Mouse (Mus musculus) adrenal gland, postnatal 25 days (tissue): ENCODE results near the gene Nlrp10. TPM values are rescaled to one million over a fixed set of nuclear protein-coding genes. Genes with fewer than 3 reads are reported as not detected.

Experiments
- DNase-seq: peaks from one replicate; pipeline ENCODE4 v3.0.0; 2021; ENCODE audit warnings: mixed read lengths
- total RNA-seq: library from RNA; stranded (reverse); gene quantifications from 2 replicates; pipeline ENCODE4 v1.2.3, GENCODE M21; 2021

Nlrp10 gene
- total RNA-seq, 1 experiment from 2014 or later, result 0.27 TPM

DNA sequence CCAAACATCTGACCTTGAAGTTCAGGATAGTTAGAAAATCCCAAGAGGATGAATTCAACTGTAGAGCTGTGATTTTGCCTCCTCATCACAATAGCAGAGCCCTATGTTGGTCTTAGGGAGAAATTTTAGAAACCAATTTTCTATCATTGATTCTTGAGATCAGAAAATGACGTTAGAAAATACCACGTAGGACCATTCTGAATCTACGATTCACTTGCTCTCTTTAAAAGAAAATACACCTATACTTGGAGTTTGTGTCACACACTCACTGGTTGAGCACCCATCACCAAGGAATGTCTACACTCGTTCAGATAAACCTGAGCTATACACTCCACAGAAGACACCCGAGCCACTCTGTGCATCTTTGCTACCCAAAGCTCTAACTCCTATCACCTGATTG, 35.7 kb downstream of the Nlrp10 start, which contains the start of gene Olfr519:
TSS of gene Olfr519 (minus strand) at position 101 of the 400 bp plus-strand sequence.
- DNase-seq, result no peak

DNA sequence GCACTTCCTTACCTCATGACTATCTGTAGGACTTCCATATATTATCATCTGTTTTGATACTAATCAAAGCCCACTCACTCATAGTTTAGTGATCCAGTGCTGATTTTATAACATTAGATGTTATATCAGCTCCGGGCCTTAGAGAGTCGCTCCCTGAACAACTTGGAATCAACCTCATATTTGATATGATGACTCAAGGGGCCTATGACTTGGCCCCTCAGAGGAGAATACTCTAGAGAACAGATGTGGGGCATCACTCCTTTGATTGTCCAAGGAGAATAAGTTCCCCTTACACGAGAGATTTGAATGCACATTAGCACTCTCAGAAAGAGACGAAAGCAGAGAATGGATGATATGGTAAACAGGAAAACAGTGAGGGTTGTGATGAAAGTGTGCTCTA, 45.1 kb downstream of the Nlrp10 start, which contains the start of gene Olfr518:
TSS of gene Olfr518 (minus strand) at position 101 of the 400 bp plus-strand sequence.
- DNase-seq, result no peak

DNA sequence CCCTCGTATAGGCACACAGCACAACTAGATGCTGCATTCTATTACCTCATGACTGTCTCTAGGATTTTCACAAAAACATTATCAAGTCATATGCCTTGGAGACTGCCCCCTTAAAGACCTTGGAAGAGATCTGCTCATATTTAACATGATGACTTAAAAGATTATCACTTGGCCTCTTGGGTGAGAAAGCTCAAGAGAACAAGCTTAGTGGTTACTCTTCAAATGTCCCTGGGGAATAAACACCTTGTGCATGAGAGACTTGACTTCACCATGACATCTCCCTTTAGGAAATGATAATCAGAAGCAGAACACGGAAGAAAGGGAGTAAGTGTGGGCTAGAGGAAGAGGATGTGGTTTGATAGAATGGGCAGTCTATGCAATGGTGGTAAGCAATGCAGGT, 57.7 kb downstream of the Nlrp10 start, which contains the start of gene Olfr517:
TSS of gene Olfr517 (minus strand) at position 101 of the 400 bp plus-strand sequence.
- no peak for DNase-seq

Other genes with a start within 250 kb of the Nlrp10 start
- not detected in 2 replicates for gene Olfr512, start 216.9 kb downstream of the Nlrp10 start, total RNA-seq
- gene Olfr513, start 179.2 kb downstream of the Nlrp10 start, total RNA-seq, result not detected in 2 replicates
- gene Olfr514, start 104.2 kb downstream of the Nlrp10 start, total RNA-seq, result not detected in 2 replicates
- not detected in 2 replicates for gene Olfr516, start 79.6 kb downstream of the Nlrp10 start, total RNA-seq
- gene Olfr517, start 57.8 kb downstream of the Nlrp10 start, total RNA-seq, result not detected in 2 replicates
- gene Olfr518, start 45.2 kb downstream of the Nlrp10 start, total RNA-seq, result not detected in 2 replicates
- not detected in 2 replicates for gene Olfr519, start 35.8 kb downstream of the Nlrp10 start, total RNA-seq
- gene Eif3f, start 4.2 kb upstream of the Nlrp10 start, total RNA-seq, result 143 and 156 TPM in 2 replicates
- 26.0 and 30.1 TPM in 2 replicates for gene Tub, start 20.2 kb upstream of the Nlrp10 start, total RNA-seq
- 31.9 and 37.8 TPM in 2 replicates for gene Ric3, start 153.2 kb upstream of the Nlrp10 start, total RNA-seq
- gene Lmo1, start 245.0 kb upstream of the Nlrp10 start, total RNA-seq, result 4.6 and 6.0 TPM in 2 replicates